Mouse (Mus musculus): ENCODE results near the gene Galm.

Galm gene

DNA sequence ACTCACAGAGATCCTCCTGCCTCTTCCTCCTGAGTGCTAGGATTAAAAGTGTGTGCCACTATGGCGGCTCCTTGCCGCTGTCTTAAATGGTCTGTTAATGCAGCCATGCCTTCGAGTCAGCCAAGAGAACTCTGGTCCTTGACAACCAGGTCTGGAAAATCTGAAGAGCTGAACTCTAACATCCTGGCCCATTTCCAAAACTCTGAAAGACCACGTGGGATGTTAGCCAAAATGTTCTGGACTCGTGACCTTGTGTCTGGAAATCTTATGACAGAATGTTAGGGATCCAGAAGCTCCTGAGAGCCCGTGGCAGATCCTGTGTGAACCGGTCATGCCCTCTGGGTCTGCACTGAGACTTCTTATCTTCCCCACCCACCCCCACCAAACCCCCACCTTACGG, 36.7 kb downstream of the Galm start:
- in situ Hi-C loops (cut with MboI, MseI): no loop called here

DNA sequence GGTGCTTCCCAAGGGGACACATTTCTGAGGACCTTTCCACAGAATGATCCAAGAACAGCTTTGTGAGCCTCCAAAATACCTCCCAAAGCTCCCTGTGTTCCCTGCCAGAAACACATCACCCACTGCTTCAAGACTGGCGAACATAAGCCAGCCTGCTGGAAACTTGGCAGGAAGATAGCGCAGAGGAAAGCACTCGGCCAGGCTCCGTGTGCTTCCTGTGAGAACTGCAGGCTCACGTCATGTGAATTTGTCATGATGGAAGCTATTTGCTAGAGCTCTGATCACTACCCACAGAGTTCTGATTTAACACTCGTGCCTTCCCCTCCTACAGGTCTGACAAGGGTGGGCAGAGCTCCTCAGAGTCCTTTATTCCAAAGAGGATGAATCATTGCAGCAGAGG, 38.5 kb downstream of the Galm start:
- in situ Hi-C loops (cut with MboI, MseI): no loop called here

DNA sequence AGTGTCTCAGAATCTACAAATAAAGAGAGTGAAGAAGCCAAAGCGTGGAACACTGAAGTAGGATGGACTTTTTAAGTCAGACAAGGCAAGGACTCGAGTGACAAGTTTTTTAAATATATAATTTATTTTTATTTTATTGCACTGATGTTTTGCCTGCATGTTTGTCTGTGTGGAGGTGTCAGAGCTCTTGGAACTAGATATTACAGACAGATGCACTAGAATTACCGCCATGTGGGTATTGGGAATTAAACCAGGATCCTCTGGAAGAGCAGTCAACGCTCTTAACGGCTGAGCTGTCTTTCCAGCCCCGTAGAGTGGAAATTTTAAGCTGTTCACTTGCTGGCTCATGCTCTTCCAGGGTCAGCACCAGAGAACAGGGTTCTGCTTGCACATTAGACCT, 39.1 kb downstream of the Galm start:
- in situ Hi-C loops (cut with MboI, MseI): no loop called here

DNA sequence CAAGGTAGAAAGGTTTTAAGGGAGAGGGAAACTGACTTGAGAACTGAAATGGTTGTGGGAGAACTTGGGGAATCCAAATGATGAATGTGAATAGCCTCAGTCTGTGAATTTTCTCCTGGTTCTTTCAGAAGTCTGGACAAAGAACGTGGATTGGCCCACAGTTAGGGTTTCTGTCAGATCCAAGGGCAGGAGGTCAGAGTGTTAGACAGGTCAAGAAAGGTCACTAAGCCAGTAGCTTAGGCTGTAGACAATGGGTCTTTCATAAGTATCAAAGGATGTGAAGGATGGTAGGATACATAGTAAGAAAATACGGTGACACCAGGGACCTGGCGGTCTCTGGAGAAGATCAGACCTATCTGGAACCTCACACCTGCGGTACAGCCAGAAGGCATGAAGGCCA, 40.2 kb downstream of the Galm start:
- in situ Hi-C loops (cut with MboI, MseI): no loop called here

DNA sequence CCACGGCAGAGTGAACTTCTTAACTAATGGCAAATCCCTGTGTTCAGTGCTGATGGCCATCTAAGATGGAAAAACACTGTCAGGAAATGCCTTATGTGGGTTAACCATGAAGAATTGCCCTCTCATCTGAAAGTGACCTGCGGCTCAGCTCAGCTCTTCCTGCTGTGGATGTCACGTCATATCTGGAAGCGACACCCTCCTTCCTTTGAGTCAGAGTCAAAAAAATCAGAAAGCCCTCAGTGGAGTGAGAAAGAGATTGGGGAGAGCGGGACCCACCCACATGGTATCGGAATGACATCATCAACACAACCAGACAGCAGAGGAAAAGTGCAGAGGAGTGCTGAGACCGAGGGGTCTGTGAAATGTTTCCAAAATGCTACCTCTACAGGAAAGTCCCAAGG, 40.6 kb downstream of the Galm start:
- in situ Hi-C loops (cut with MboI, MseI): no loop called here

GRCm38 (mm10) chr17:80168425-80169182, 41.3 kb downstream of the Galm start:
- in situ Hi-C loops (cut with MboI, MseI): no loop called here

GRCm38 (mm10) chr17:80169792-80170191, 42.5 kb downstream of the Galm start:
- in situ Hi-C loops (cut with MboI, MseI): loop anchor here (5.0 to 10.0 kb wide), 2 partner anchors 32 to 55 kb away; no protein-coding TSS in a partner anchor

DNA sequence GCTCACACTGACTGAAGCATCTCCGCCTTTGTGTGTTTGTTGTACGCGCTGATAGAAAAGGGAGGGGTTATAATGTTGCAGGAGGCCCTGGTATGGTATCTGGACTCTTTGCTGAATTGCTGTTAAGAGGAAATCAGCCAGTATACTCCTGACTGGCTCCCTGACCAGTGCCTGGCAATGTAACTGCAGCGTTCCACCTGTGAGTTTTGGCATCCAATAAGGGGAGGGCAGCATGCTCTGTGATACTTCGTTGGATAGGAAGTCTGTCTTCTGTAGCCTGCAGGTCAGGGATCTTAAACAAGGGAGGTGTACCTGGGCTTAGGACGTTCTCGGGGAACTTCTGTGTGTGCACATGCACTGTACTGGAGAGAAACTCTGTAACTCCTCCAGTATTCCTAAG, 43.7 kb downstream of the Galm start:
- in situ Hi-C loops (cut with MboI, MseI): loop anchor here (5.0 to 10.0 kb wide), 2 partner anchors 34 to 56 kb away; no protein-coding TSS in a partner anchor

GRCm38 (mm10) chr17:80171948-80172347, 44.7 kb downstream of the Galm start:
- in situ Hi-C loops (cut with MboI, MseI): loop anchor here (5.0 to 10.0 kb wide), 2 partner anchors 35 to 57 kb away; no protein-coding TSS in a partner anchor

DNA sequence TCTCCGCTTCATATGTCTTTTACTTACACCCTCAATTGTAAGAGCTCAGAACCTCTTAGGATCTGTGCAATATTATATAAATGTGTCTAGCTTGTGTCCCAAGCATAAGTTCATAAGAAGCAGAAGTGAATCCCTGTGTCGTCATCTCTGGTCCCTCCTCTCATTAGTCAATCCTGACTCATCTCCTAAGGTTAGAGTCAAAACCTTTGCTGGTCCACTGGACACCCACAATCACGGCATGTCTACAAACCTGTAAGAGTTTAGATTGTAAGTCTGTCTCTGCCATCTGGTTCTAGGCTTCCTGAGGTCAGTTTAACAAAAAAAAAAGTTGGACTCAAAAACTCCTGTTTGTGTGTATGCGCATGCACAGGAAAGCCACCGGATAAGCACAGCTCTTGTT, 45.5 kb downstream of the Galm start:
- in situ Hi-C loops (cut with MboI, MseI): loop anchor here (5.0 to 10.0 kb wide), 2 partner anchors 35 to 58 kb away; no protein-coding TSS in a partner anchor

GRCm38 (mm10) chr17:80173708-80174107, 46.4 kb downstream of the Galm start:
- in situ Hi-C loops (cut with MboI, MseI): loop anchor here (5.0 to 10.0 kb wide), 2 partner anchors 36 to 59 kb away; no protein-coding TSS in a partner anchor

DNA sequence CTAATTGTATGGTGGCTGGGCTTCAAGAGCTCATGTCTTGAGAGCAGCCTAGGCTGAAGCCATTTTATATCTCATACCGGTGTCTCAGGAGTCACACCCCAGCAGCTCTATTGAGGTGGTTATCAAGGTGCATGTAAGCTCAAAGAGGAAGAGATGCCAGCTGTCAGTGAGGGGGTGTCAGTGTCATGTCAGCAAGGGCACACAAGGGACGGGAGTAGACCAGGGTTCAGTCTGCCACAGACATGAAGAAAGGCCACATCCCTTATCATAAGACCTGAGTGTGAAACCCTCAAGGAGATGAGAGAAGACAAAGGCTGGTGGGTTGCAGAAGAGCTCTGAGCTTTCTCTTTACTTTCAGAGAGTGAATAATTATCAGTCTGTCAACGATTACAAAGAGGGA, 46.9 kb downstream of the Galm start:
- in situ Hi-C loops (cut with MboI, MseI): loop anchor here (5.0 to 10.0 kb wide), 2 partner anchors 37 to 59 kb away; no protein-coding TSS in a partner anchor

- in situ Hi-C loops (cut with MboI, MseI): loop anchor here (5.0 to 25.0 kb wide), 4 partner anchors 38 to 463 kb away; partner anchors contain the start of genes Atl2 and Cyp1b1
Measured at GRCm38 (mm10) chr17:80174699-80175385, 47.6 kb downstream of the Galm start.

DNA sequence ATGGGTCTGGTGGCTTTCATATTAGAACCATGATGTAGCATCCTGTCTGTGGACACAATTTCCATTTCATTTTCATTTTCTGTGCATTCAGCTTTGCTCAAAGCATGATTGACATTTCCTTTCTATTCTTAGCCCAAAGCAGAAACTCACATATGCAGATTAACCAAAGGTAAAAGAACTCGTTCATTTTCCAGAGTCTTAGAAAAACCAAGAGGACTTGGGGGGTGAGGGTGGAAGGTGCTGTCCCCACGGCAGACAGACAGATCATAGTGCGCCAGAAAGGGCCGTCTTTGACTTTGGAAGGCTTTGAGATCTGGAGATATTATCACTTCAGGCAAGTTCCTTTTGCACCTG, 48.1 kb downstream of the Galm start:
- in situ Hi-C loops (cut with MboI, MseI): loop anchor here (10.0 to 25.0 kb wide), 3 partner anchors 61 to 463 kb away; partner anchors contain the start of genes Atl2 and Cyp1b1

GRCm38 (mm10) chr17:80175966-80176365, 48.7 kb downstream of the Galm start:
- in situ Hi-C loops (cut with MboI, MseI): loop anchor here (10.0 to 25.0 kb wide), 3 partner anchors 61 to 464 kb away; partner anchors contain the start of genes Atl2 and Cyp1b1

- in situ Hi-C loops (cut with MboI, MseI): loop anchor here (10.0 to 25.0 kb wide), 3 partner anchors 64 to 467 kb away; partner anchors contain the start of genes Atl2 and Cyp1b1
Measured at GRCm38 (mm10) chr17:80178846-80179245, 51.6 kb downstream of the Galm start.

DNA sequence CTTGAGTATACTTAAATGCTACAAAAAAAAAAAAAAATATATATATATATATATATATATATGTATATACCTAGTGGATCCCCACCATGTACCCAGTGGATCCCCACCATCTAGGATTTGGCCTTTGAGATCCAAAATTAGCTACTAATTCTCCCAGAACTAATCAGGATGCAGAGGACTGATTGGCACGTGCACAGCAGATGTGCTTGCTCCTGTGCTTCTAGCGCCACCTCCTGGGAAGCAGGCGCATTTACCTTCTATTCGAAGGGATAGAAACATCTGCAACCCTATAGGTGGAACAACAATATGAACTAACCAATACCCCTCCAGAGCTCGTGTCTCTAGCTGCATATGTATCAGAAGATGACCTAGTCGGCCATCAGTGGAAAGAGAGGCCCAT, 52.7 kb downstream of the Galm start:
- in situ Hi-C loops (cut with MboI, MseI): loop anchor here (5.0 to 25.0 kb wide), 4 partner anchors 65 to 468 kb away; partner anchors contain the start of genes Atl2 and Cyp1b1

DNA sequence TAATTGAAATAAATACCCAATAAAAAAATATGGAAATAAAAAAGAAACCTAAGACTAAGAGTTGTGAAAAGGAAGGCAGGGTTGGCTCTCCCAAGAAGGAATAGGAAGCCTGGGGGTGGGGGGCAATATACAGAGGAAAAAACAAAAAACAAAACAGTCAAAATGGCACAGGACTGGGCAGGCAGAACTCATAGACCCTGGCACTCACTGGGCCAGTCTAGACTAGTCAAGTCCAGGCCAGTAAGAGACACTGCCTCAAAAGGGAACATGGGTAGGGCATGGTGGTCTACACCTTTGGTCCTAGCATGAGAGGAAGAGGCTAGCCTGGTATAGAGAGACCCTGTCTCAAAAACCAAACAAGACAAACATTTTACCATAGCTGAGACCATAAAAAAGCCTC, 53.2 kb downstream of the Galm start:
- in situ Hi-C loops (cut with MboI, MseI): loop anchor here (5.0 to 25.0 kb wide), 3 partner anchors 133 to 468 kb away; partner anchors contain the start of genes Atl2 and Cyp1b1

DNA sequence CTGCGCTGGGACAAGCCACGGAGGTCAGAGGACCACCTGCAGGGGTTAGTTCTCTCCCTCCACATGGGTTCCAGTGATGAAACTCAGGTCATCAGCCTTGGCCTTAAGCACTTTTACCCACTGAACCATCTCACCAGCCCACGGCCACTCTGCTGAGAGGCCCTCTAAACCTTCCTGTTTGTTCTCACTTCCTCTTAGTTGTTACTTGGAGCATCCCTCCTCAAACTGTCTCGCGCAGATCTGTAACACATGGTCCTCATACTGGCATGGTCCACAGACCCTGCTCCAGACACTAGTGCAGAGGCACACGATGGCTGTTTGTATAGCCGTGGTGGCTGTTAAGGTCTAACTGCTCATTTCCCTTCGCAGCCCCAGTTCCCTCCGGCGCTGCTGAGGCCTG, 56.3 kb downstream of the Galm start:
- in situ Hi-C loops (cut with MboI, MseI): loop anchor here (5.0 to 25.0 kb wide), 3 partner anchors 136 to 471 kb away; partner anchors contain the start of genes Atl2 and Cyp1b1

DNA sequence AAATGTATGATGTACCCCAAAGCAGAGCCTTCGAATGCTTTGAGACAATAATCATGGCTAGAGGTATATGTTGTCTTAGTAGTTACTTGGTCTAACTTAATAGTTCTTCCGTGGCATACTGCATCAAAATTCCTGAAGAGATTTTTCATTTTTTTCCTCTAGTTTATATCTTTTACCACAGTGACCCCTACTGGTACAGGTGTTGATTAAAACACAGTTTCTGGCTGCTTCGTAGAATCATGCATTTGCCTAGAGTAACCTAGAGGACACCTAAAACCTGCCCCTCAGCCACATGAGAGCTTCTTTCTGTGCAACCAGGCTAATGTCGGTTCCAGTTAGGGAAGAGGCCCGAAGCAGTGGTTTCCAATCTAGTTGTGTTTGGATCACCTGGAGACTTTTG, 65.8 kb downstream of the Galm start:
- in situ Hi-C loops (cut with MboI, MseI): loop anchor here (25.0 kb wide), 2 partner anchors 306 to 481 kb away; partner anchors contain the start of genes Atl2 and Cyp1b1

DNA sequence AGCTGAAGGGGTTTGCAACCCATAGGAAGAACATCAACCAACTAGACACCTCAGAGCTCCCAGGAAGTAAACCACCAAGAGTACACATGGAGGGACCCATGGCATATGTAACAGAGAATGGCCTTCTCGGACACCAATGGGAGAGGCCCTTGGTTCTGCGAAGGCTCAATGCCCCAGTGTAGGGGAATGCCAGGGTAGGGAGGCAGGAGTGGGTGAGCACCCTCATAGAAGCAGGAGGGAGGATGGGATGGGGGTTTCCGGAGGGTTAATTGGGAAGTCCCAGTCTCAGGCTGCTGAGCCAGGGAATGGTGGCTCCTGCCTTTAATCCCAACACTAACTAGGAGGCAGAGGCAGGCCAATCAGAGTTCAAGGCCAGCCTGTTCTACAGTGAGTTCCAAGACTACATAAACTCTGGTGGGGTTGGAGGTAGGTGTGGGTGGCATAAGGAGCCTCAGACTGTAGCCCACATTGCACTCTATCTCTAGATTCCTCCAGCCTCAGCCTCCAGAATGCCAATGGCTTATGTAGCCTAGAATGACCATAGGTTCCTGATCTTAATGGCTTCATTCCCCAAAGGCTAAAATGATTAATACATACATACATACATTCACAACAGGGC, 72.0 kb downstream of the Galm start:
- in situ Hi-C loops (cut with MboI, MseI): loop anchor here (25.0 kb wide), 2 partner anchors 312 to 487 kb away; partner anchors contain the start of genes Atl2 and Cyp1b1

Data from regulatory T cell (primary cell).